Mouse (Mus musculus): ENCODE data around the gene Gm11172.
"Not testable (repeated sequence)": the region's sequence is repeated elsewhere in the genome, so short reads cannot be mapped to it uniquely, and the experiment has no call there.

The Gm11172 gene

DNA sequence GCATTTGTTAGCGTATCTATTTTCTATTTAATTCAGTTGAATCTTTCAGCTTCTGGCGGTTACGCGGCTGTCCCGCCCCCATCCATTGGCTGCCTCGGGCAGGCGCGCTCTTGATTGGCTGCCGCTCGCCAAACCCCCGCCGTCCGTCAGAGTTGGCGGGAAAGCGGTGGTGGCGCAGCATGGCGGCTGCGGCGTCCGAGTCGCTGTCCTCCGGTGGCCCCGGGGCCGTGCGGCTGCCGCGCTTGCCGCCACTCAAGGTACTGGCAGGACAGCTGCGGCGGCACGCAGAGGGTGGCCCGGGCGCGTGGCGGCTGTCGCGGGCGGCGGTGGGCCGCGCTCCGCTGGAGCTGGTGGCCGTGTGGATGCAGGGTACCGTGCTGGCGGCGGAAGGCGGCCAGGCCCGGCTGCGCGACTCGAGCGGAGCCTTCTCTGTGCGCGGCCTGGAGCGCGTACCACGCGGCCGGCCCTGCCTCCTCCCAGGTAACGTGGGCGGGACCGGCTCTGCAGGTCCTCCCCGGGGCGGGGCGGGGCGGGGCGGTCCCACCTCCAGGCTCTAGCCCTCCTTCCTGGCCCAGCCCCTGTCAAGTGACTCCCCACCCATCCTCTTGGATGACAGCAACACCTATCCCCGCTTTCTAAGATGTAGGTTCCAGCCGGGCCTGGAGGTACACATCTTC is 22.3 kb downstream of the Gm11172 start, which contains the start of gene Rmi2:
Rmi2 (plus strand) TSS at position 149 of the 677 bp plus-strand sequence.
- peak; percentile 90 for DNase-seq

GRCm38 (mm10) chr16:10836388-10836787 is 23.7 kb downstream of the Gm11172 start:
- DNase-seq = no peak

- DNase-seq = no peak
Measured at GRCm38 (mm10) chr16:10837250-10837649, 24.5 kb downstream of the Gm11172 start.

- DNase-seq = no peak
Measured at GRCm38 (mm10) chr16:10837903-10838302, 25.2 kb downstream of the Gm11172 start.

DNA sequence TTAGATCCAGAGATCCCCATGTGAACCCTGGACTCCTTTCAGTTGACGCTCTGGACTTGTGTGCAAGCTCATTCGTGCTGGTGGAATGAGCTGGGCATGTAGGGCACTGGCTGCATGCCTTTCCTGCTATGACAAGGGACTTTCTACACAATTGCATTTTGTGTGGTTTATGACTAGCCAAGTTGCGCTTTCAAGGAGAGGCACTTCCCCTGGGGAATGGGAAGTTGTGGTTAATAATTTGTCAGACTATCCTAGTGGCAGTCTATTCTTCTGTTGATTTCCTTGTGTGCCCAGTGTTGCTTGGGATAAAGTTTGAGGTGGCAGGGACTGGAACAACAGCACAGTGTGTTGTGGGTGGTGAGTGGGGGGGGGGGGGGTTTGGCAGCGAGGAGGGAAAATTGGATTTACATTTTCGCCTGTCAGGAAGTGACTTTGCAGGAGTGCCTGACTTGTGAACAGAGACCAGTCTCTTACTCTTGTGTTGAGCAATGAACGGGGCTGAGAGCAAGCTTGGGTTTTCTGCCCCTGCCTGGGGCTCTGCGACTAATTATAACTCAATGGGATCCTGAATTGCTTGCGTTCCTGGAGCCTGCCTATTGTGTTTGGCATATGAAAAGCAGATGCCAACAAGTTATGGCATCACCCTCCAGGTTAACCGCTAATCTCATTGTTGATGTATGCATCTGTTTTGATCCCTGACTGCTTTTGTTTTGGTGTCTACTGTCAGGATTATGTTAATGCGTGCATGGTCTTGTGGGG is 26.0 kb downstream of the Gm11172 start:
- DNase-seq = peak; percentile 63

DNA sequence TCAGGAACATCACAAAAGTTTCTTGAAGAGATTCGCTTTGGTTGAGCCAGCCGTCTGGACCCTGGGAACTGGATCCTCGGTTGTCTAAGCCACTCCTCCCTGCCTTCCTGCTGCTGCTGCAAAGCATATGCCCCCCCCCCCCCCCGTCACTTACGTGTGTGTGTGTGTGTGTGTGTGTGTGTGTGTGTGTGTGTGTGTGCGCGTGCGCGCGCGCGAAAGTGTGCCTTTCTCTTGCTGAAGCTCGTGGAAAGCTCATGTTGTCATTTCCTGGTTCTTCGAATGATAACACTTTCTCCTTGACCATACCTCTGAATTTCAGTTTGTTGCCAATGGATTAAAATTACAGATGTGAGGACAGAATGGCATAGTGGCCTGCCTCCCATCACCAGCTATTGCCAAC is 27.3 kb downstream of the Gm11172 start:
- DNase-seq = no peak

DNA sequence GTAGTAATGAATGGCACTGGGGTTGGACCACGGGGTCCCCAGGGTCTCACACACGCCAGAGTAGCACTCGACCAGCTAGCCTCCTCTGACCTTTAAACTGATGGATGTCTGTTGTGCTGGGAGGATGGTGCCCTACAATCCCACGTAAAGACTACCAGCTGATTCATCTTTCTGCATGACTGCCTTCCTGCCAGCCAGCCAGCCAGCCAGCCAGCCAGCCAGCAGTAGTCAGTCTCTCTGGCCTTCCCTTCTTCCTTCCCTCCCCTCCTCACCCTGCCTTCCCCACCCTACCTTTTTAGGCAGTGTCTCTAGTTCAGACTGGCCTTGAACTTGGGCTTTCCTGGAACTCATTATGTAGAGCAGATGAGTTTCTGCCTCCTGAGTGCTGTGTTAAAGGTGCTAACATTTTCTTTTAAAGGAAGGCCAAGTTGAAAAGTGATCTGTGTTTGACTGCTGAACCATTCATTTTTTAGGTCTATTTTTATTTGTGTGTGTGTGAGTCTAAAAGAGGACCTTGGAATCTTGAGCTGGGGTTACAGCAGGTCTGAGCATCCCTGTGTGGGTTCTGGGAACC is 29.7 kb downstream of the Gm11172 start:
- no peak for DNase-seq

GRCm38 (mm10) chr16:10843486-10844318 is 31.0 kb downstream of the Gm11172 start:
- DNase-seq = peak; percentile 74

- no peak for DNase-seq
Measured at GRCm38 (mm10) chr16:10844319-10844670, 31.6 kb downstream of the Gm11172 start.

DNA sequence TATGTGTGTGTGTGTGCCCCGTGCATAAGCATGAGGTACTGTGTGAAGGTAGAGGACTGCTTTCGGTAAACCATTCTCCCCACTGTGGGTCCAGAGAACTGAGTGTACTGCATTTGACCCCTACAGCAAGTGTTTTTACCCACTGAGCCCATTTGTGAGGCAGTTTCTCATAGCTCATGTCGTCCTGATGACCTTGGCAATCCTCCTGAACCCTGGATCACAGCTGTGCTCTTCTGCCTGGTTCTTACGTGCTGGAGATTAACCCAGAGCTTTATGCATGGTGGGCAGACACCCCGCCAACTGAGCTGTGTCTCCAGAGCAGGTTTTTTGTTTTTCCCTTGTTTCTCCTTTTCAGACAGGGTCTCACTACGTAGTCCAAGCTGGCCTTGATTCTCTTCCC is 33.2 kb downstream of the Gm11172 start:
- no peak for DNase-seq

DNA sequence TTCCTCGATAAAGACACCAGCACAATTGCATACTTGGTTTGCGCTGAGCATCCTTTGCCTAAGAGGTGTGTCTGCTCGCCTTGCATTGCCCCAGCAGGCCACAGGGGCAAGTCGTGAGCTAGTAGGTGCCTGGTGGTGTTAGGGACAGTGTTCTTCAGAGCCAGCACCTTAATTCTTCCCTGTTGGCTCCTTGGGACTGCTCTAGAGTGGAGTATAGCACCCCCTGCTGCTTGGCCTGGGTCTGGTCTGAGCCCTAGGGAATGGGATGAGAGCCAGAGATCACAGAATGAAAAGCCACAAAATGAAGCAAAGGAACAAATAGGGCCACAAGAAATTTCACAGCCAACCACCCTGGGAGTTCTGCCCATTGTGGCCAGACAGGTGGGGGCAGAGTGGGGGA is 33.8 kb downstream of the Gm11172 start:
- peak; percentile 89 for DNase-seq

- DNase-seq = peak; percentile 90
Measured at GRCm38 (mm10) chr16:10849965-10850861, 37.5 kb downstream of the Gm11172 start.

DNA sequence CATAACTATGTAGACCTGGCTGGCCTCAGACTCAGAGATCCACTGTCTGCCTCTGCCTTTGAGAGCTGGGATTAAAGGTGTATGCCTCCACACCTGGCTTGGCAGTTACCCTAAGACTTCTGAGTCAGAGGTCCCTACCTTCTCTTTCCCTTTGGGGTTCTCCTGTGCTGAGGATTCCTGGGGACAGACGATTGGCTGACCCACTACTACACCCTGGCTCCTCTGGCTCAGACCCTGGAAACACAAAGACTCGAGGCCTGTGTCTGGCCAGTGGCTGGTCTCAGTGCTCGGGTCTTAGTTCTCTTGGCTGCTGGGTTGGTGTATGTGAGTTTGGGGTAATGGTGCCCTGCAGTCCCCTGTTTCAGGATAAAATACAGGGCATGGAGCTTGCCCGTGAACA is 38.2 kb downstream of the Gm11172 start:
- DNase-seq = no peak

- DNase-seq = not testable (repeated sequence)
Measured at GRCm38 (mm10) chr16:10852216-10852615, 39.5 kb downstream of the Gm11172 start.

DNA sequence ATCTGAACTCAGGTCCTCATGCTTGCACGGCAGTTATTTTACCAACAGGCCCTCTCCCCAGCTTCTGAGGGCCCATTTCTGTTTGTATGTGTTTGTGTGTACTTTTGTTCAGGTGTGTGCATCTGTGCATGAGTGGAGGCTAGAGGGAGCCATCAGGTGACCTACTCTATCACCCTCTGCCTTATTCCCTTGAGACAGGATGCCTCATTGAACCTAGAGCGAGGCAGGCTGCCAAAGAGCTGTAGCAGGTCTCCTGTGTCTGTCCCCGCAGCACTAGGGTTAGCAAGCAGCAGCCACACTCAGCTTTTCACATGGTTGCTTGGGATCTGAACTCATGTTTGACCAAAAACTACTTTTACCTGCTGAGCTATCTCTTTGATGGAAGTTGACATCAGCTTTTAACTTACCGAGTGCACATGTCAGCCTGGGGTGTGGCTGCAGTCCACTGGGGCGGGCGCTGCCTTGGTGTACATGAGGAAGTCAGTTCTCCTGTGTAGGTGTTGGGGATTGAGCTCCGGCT is 47.1 kb downstream of the Gm11172 start:
- DNase-seq = no peak

DNA sequence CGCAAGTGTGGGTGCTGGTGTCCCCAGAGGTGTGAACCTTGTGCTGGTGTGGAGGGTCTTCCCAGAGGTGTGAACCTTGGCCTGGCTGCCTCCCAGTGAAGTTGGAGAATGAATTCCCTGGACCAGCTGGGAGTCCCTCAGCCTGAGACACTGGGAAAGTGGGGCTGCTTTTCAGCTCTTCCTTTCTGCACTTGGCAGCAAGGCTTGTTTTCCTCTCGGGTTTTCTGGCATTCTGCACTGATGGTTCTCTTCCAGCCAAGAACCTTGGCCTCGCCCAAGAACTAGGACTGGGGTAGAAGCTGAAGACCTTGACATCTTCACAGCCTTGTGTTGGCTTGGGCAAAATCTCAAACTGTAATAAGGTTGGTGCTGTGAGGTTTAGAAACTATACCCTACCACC is 48.7 kb downstream of the Gm11172 start:
- peak; percentile 49 for DNase-seq
